Mouse (Mus musculus) kidney, adult 10 weeks (tissue): Measurements from ENCODE around the gene Tmem74b. TPM values are rescaled to one million over a fixed set of nuclear protein-coding genes. Genes with fewer than 3 reads are reported as not detected.

Experiments used
- polyA plus RNA-seq: library from polyadenylated mRNA; stranded (reverse); fragments of 350-450 nt; fragmentation: Illumina TruSeq; extraction: RNeasy Lipid Tissue Mini Kit (QIAGEN cat#74804); gene quantifications from one replicate; pipeline ENCODE4 v1.2.3, GENCODE M21; 2014; ENCODE audit warnings: low read depth, low replicate concordance

Tmem74b gene
- polyA plus RNA-seq = not detected

GRCm38 (mm10) chr2:151701231-151702145 lies at the start of gene Tmem74b:
TSS of gene Tmem74b (plus strand) at chr2:151702008.

DNA sequence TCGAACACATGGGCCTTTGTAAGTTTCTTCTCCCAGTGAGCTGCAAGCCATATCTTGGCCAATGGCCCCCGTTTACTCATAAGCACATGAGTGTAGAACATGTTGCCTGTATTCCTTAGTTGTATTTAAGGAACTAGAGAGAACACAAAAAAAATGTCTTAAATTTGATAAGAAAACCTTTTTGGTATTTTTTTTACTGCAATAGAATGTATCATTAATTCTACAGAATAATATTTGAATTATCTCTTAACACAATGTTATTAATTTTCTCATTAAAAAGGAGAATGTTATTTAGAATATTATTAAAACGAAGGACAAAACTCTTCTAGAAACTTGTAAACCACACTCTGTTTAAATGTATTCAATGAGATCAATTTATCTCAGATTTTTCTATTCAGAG lies 33.4 kb upstream of the Tmem74b start, which contains the start of gene Rad21l:
Gene Rad21l (minus strand): TSS at position 101 of the 400 bp plus-strand sequence.

GRCm38 (mm10) chr2:151743845-151744244 lies 42.0 kb downstream of the Tmem74b start, which contains the start of gene Psmf1:
TSS of gene Psmf1 (minus strand) at chr2:151744186.

Other genes with a start within 250 kb of the Tmem74b start
- gene 4921509C19Rik, start 225.9 kb upstream of the Tmem74b start, polyA plus RNA-seq = not detected
- gene Nsfl1c, start 207.8 kb upstream of the Tmem74b start, polyA plus RNA-seq = 39.5 TPM
- gene Fkbp1a, start 159.5 kb upstream of the Tmem74b start, polyA plus RNA-seq = 123 TPM
- gene Sdcbp2, start 129.4 kb upstream of the Tmem74b start, polyA plus RNA-seq = not detected
- gene Snph, start 69.4 kb upstream of the Tmem74b start, polyA plus RNA-seq = not detected
- gene Rad21l, start 33.5 kb upstream of the Tmem74b start, polyA plus RNA-seq = not detected
- 9.2 TPM for gene Psmf1, start 42.2 kb downstream of the Tmem74b start, polyA plus RNA-seq
- not detected for gene Rspo4, start 140.9 kb downstream of the Tmem74b start, polyA plus RNA-seq
- gene Angpt4, start 209.2 kb downstream of the Tmem74b start, polyA plus RNA-seq = not detected